Mouse (Mus musculus) forebrain, embryonic 10.5 days (tissue): ENCODE measurements around the gene Trak1. TPM values are rescaled to one million over a fixed set of nuclear protein-coding genes. Genes with fewer than 3 reads are reported as not detected.

Source experiments
- DNase-seq: peaks from one replicate; pipeline ENCODE4 v3.0.0-alpha.2; 2017; ENCODE audit warnings: low spot score; ENCODE audit errors: extremely low spot score
- H3K27ac ChIP-seq: fragments of 300-500 bp; sonication (generic); 2 replicates; pipeline ENCODE4 v1.5.1; 2016; ENCODE audit warnings: mild to moderate bottlenecking
- H3K27me3 ChIP-seq: fragments of 300-500 bp; sonication (generic); 2 replicates; pipeline ENCODE4 v1.6.1; 2016; ENCODE audit warnings: mild to moderate bottlenecking; ENCODE audit not compliant: poor library complexity, severe bottlenecking
- H3K36me3 ChIP-seq: fragments of 300-500 bp; sonication (generic); replicated peaks from 2 replicates; pipeline ENCODE4 v1.6.1; 2016; ENCODE audit warnings: mild to moderate bottlenecking, moderate library complexity
- H3K4me1 ChIP-seq: fragments of 300-500 bp; sonication (generic); 2 replicates; pipeline ENCODE4 v1.6.1; 2016
- H3K4me3 ChIP-seq: fragments of 300-500 bp; sonication (generic); 2 replicates; pipeline ENCODE4 v1.5.1; 2016; ENCODE audit warnings: mild to moderate bottlenecking, moderate library complexity
- H3K9me3 ChIP-seq: fragments of 300-500 bp; sonication (generic); 2 replicates; pipeline ENCODE4 v1.6.1; 2016; ENCODE audit warnings: mild to moderate bottlenecking, moderate library complexity
- WGBS: fragments of 180-500 bp; shearing (Covaris S2); methylation state at CpG from one replicate; pipeline ENCODE4 v1.1.7; 2016; 5-methylcytosine and 5-hydroxymethylcytosine counted together
- polyA plus RNA-seq: library from polyadenylated mRNA; unstranded; fragments of >200 nt; fragmentation: Nextera tagmentation; extraction: Ambion mirVana; gene quantifications from 2 replicates; pipeline ENCODE4 v1.2.1, GENCODE M21; 2016

The Trak1 gene
- polyA plus RNA-seq, 1 experiment from 2014 or later: 27.4 TPM

GRCm38 (mm10) chr9:121403699-121404098, 106.4 kb downstream of the Trak1 start:
- no peak for DNase-seq
- Histone ChIP-seq H3K36me3 (peaks cover 24% of the 10 kb centered on the region), H3K27ac (peak overlapping the region; percentile 52; the same call in 1 of the 2 replicates), H3K27me3 (no peaks in the 10 kb centered on the region), H3K4me1 (peaks cover 21% of the 10 kb centered on the region), H3K4me3 (peak overlapping the region; percentile 29), H3K9me3 (no peaks in the 10 kb centered on the region)
- WGBS: 79% methylated on average over 11 of the region's 11 CpGs

DNA sequence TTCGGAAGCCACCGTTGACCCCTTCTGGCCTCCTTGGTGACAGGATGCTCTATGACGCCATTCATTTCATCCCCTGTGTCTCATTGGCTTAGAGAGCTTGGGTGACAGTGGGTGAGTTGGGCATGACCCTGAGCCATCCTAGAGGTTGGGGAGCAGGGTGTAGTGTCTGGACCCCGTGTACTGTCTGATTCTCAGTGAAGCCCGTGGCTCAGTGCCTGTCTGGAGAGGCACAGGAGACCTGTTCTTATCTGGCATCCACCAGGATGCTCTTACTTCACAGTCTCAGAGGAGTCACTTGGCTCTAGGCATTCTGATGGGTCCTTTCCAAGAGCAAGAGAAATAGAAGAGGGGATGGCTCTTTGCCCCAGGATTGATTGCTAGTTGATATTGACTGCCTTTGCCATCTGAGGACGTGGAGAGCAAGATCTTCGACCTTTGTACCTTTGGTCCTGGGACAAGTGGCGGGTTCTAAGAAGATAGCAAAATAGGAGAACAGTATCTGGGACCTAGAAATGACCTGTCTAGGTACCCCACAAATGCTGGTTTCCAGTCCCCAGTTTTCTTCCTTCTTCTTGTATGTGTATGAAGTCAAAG, 107.9 kb downstream of the Trak1 start:
- no peak for DNase-seq
- WGBS: 95% methylated on average over 8 of the region's 8 CpGs
- H3K4me1 ChIP-seq: peaks cover 21% of the 10 kb centered on the region
- no peaks in the 10 kb centered on the region for H3K9me3 ChIP-seq
- H3K27me3 ChIP-seq: no peaks in the 10 kb centered on the region
- H3K36me3 ChIP-seq: peaks cover 24% of the 10 kb centered on the region
- H3K4me3 ChIP-seq: no peak overlapping the region
- H3K27ac ChIP-seq: no peak overlapping the region

- Histone ChIP-seq H3K4me3 (no peak overlapping the region), H3K27ac (no peak overlapping the region), H3K27me3 (no peaks in the 10 kb centered on the region), H3K4me1 (peaks cover 21% of the 10 kb centered on the region), H3K36me3 (peaks cover 24% of the 10 kb centered on the region), H3K9me3 (no peaks in the 10 kb centered on the region)
- WGBS: 94% methylated on average over 4 of the region's 4 CpGs
- DNase-seq: no peak
These were observed 108.5 kb downstream of the Trak1 start for GRCm38 (mm10) chr9:121405792-121406191.

DNA sequence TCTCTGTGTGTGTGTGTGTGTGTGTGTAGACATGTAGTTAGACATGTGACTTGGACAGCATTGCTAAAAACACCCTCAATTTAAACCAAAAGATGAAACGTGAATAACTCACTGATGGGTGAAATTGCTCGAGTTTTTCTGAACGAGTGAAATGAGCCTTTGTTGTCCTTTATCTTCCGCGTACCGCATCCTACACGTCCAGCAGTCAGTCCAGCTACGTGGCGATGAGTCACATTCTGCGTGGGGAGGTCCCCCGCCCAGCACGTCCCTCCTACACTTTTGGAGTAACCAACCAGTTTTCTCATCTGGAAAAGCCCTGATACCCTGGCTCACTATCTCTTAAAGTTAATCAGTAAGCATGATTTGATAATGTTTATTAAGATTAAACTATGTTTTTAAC, 116.9 kb downstream of the Trak1 start:
- H3K27ac ChIP-seq: no peak overlapping the region
- peaks cover 23% of the 10 kb centered on the region for H3K36me3 ChIP-seq
- peaks cover 5% of the 10 kb centered on the region; the same call in 1 of the 2 replicates for H3K9me3 ChIP-seq
- H3K27me3 ChIP-seq: no peaks in the 10 kb centered on the region
- no peaks in the 10 kb centered on the region for H3K4me1 ChIP-seq
- DNase-seq: no peak
- H3K4me3 ChIP-seq: no peak overlapping the region
- 90% methylated on average over 12 of the region's 12 CpGs for WGBS

DNA sequence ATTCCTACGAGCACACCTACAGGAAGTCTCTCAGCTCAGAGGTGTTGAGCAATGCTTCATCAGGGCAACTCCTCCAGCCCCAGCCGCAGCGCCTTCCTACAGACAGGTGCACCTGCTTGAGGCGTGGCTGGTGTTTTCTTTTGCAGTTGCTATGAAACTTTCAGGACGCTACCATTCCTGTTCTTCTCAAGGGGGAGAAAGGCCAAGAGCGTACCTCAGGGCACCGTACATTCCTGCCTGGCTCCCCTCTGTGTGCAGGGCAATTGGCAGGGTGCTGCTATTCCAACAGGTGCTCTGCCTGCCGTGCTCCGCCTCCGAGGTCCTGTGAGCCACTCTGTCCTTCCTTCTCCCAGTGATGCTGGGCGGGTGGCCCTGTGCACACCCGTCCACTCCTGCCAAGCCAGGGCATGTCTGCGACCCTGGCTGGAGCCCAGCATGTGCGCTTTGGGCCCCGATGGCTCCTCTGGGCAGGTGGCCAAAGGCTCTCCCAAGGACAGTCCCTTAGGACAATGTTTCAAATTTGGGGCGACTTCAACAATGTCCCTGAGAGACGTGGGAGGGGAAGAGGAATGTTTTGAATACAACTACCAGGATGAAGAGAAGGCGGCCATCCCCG, 118.4 kb downstream of the Trak1 start:
- Histone ChIP-seq H3K27me3 (no peaks in the 10 kb centered on the region), H3K9me3 (peaks cover 5% of the 10 kb centered on the region; the same call in 1 of the 2 replicates), H3K4me3 (no peak overlapping the region), H3K4me1 (no peaks in the 10 kb centered on the region), H3K36me3 (peaks cover 23% of the 10 kb centered on the region), H3K27ac (no peak overlapping the region)
- 85% methylated on average over 19 of the region's 19 CpGs for WGBS
- no peak for DNase-seq

DNA sequence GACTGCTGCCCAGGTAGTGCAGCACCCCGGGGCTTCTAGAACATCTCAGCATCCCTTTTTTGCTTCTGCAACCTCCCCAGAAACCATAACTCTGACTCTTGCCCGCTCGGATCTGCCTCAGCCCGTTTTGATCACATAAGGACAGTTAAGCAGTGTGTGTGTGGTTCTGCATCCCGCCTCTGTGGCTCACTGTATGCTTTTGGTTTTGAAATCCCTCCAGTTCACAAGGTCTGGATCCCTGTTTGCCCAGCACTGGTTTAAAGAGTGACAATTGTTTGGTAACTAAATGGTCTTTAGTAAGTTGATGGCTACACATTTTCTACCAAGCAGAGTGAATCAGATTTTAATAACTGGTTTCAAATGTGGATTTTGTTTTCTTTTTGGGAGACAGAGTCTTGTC, 119.2 kb downstream of the Trak1 start:
- Histone ChIP-seq H3K27ac (no peak overlapping the region), H3K4me3 (no peak overlapping the region), H3K27me3 (no peaks in the 10 kb centered on the region), H3K9me3 (peaks cover 5% of the 10 kb centered on the region; the same call in 1 of the 2 replicates), H3K4me1 (no peaks in the 10 kb centered on the region), H3K36me3 (peaks cover 23% of the 10 kb centered on the region)
- DNase-seq: no peak
- 96% methylated on average over 5 of the region's 5 CpGs for WGBS

- no peak for DNase-seq
- WGBS: 89% methylated on average over 7 of the region's 7 CpGs
These were observed 119.8 kb downstream of the Trak1 start for GRCm38 (mm10) chr9:121416872-121417637.

DNA sequence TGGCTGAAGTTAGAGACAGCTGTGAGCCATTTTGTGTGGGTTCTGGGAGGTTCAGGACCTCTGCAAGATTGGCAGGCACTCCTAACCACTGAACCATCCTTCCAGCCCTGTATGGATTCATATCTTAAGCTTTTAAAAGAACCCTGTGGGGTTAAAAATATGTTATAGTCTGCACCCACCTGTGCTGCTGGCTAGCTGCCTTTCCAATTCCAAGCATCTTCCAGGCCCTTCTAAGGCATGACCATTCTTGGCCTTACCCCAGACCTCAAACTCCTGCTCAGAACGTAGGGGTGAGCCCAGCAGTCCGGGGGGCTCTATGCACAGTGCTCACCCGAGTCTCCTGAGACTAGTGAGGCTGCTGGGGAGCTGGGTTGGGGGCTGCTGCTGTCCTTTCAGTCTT, 121.7 kb downstream of the Trak1 start:
- DNase-seq: no peak
- no peak overlapping the region for H3K4me3 ChIP-seq
- WGBS: 79% methylated on average over 3 of the region's 3 CpGs

More at GRCm38 (mm10) chr9:121416872-121417637, 119.8 kb downstream of the Trak1 start:
- H3K9me3 ChIP-seq: peaks cover 5% of the 10 kb centered on the region; the same call in 1 of the 2 replicates
- H3K4me1 ChIP-seq: no peaks in the 10 kb centered on the region
- H3K27me3 ChIP-seq: no peaks in the 10 kb centered on the region
- no peak overlapping the region for H3K4me3 ChIP-seq
- no peak overlapping the region for H3K27ac ChIP-seq
- H3K36me3 ChIP-seq: peaks cover 23% of the 10 kb centered on the region

GRCm38 (mm10) chr9:121419573-121419972, 122.3 kb downstream of the Trak1 start:
- DNase-seq: no peak
- H3K4me1 ChIP-seq: peaks cover 3% of the 10 kb centered on the region; the same call in 1 of the 2 replicates
- peaks cover 12% of the 10 kb centered on the region for H3K36me3 ChIP-seq
- no peak overlapping the region for H3K4me3 ChIP-seq
- no peak overlapping the region for H3K27ac ChIP-seq
- WGBS: 86% methylated on average over 7 of the region's 7 CpGs
- H3K27me3 ChIP-seq: no peaks in the 10 kb centered on the region
- no peaks in the 10 kb centered on the region for H3K9me3 ChIP-seq

More for the DNA sequence above, 121.7 kb downstream of the Trak1 start:
- no peaks in the 10 kb centered on the region for H3K4me1 ChIP-seq
- H3K27ac ChIP-seq: no peak overlapping the region
- H3K27me3 ChIP-seq: no peaks in the 10 kb centered on the region
- H3K36me3 ChIP-seq: peaks cover 15% of the 10 kb centered on the region
- H3K9me3 ChIP-seq: no peaks in the 10 kb centered on the region

DNA sequence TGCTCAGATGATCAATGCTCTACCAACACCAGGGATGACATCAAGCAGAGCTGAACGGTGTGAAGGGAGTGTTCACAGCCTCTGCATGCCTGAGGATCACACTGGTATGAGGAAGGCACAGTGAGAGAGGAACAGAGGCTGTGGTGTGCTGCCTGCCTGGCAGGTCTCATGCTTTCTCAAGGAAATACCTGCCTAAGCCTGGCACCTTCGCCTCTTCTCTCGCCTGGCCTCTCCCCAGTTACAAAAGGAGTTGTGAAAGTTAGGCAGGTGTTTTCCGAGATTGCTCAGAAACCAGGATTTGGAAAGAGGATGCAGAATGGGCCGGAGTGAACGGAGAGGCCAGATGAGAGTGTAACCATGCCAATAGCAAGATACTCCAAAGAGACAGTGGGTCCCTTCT, 123.5 kb downstream of the Trak1 start:
- 93% methylated on average over 6 of the region's 6 CpGs for WGBS
- no peaks in the 10 kb centered on the region for H3K27me3 ChIP-seq
- DNase-seq: no peak

DNA sequence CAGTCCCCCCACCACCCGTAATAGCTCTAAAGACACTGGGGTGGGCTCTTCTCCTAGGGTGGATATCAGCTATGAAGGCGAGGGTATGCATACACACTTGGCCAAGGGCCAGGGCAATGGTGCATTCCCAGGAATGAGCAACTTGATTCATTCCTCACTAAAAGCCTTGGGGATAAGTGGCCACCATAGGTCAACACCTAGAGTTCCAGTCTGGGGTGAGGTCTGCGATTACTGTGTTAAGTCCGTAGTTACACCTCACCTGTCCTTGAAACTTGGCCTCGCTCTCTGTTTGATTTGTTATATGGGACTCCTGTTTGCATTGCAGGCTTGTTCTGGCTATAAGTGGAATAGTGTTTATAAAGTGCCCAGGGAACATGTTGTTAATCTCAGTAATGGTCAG, 125.1 kb downstream of the Trak1 start:
- Histone ChIP-seq H3K4me3 (no peak overlapping the region), H3K36me3 (0 out of 2 replicates have a peak, but pooled peaks cover under 1% of the 10 kb centered on the region), H3K27ac (no peak overlapping the region), H3K27me3 (no peaks in the 10 kb centered on the region), H3K9me3 (no peaks in the 10 kb centered on the region), H3K4me1 (peaks cover 4% of the 10 kb centered on the region; the same call in 1 of the 2 replicates)
- no peak for DNase-seq
- WGBS: 96% methylated on average over 5 of the region's 5 CpGs

More for the DNA sequence above, 123.5 kb downstream of the Trak1 start:
- H3K36me3 ChIP-seq: peaks cover 7% of the 10 kb centered on the region
- peaks cover 4% of the 10 kb centered on the region; the same call in 1 of the 2 replicates for H3K4me1 ChIP-seq
- H3K9me3 ChIP-seq: no peaks in the 10 kb centered on the region
- no peak overlapping the region for H3K4me3 ChIP-seq
- H3K27ac ChIP-seq: no peak overlapping the region

GRCm38 (mm10) chr9:121423621-121424020, 126.3 kb downstream of the Trak1 start:
- WGBS: 90% methylated on average over 6 of the region's 6 CpGs
- no peak overlapping the region for H3K27ac ChIP-seq
- H3K4me3 ChIP-seq: no peak overlapping the region
- no peaks in the 10 kb centered on the region for H3K27me3 ChIP-seq
- no peak for DNase-seq
- H3K4me1 ChIP-seq: peaks cover 4% of the 10 kb centered on the region; the same call in 1 of the 2 replicates
- no peaks in the 10 kb centered on the region for H3K9me3 ChIP-seq
- H3K36me3 ChIP-seq: no peaks in the 10 kb centered on the region
